Mouse (Mus musculus) lung, postnatal 0 days (tissue): ENCODE data around the gene Nup107.

Experiments
- CTCF ChIP-seq: IDR thresholded peaks from 2 replicates; pipeline ENCODE4 v1.5.1; 2016; ENCODE audit warnings: antibody characterized with exemption, mild to moderate bottlenecking
- EP300 ChIP-seq: IDR thresholded peaks from 2 replicates; pipeline ENCODE4 v1.6.1; 2016; ENCODE audit warnings: antibody characterized with exemption, mild to moderate bottlenecking, control low read depth

- no peak for TF ChIP-seq CTCF
- no peak for TF ChIP-seq EP300
These were observed 10.4 kb downstream of the Nup107 start for GRCm38 (mm10) chr10:117782056-117782455.
